Mouse (Mus musculus) thymus, postnatal 14 days (tissue): ENCODE results near the gene Snx14.

Experiments
- DNase-seq: peaks from one replicate; pipeline ENCODE4 v3.0.0; 2021

The Snx14 gene

GRCm38 (mm10) chr9:88340819-88341218 is 97.9 kb downstream of the Snx14 start:
- DNase-seq, result no peak

GRCm38 (mm10) chr9:88335839-88336238 is 102.9 kb downstream of the Snx14 start:
- DNase-seq, result no peak

- no peak for DNase-seq
Measured at GRCm38 (mm10) chr9:88332447-88332846, 106.3 kb downstream of the Snx14 start.

- DNase-seq, result no peak
Measured at GRCm38 (mm10) chr9:88330316-88330715, 108.4 kb downstream of the Snx14 start.

- peak; percentile 10 for DNase-seq
Measured at GRCm38 (mm10) chr9:88329166-88329748, 109.5 kb downstream of the Snx14 start.

- DNase-seq, result no peak
Measured at GRCm38 (mm10) chr9:88328666-88329065, 110.1 kb downstream of the Snx14 start.

GRCm38 (mm10) chr9:88326930-88327901 is 111.5 kb downstream of the Snx14 start, which contains the start of gene Nt5e:
TSS of gene Nt5e (plus strand) at chr9:88327197.
- peak; percentile 26 for DNase-seq
